Mouse (Mus musculus): ENCODE measurements around the gene Asb2. TPM values are rescaled to one million over a fixed set of nuclear protein-coding genes. Genes with fewer than 3 reads are reported as not detected.

The Asb2 gene
- total and polyA plus RNA-seq, 2 experiments from 2014 or later, result 1.5 to 1.6 TPM

GRCm38 (mm10) chr12:103310744-103311267 is 45.0 kb downstream of the Asb2 start, which contains the start of gene Fam181a:
TSS of gene Fam181a (plus strand) at chr12:103310975.
- DNase-seq (no peak), ATAC-seq (no peak)
- 85% methylated on average over 2 of the region's 2 CpGs for WGBS
- Histone ChIP-seq H3K9me3 (ENCODE audit: low read length) (no peaks in the 10 kb centered on the region), H3K4me3 (ENCODE audit: low read depth, low read length) (no peak within 1 kb of the TSS), H3K36me3 (ENCODE audit: insufficient read depth) (no peaks in the 10 kb centered on the region), H3K9ac (no peak within 1 kb of the TSS), H3K27me3 (ENCODE audit: insufficient read depth, low read length) (no peaks in the 10 kb centered on the region), H3K27ac (ENCODE audit: low read depth, low read length) (no peak within 1 kb of the TSS), H3K4me1 (ENCODE audit: insufficient read depth) (peaks cover 11% of the 10 kb centered on the region; the same call in 1 of the 2 replicates), H3K4me2 (ENCODE audit: low read depth) (no peak within 1 kb of the TSS)
- TF ChIP-seq CTCF (IDR thresholded peaks at IDR 0.05; ENCODE audit: low read depth), result no peak

GRCm38 (mm10) chr12:103306720-103307119 is 49.1 kb downstream of the Asb2 start:
- peak; percentile 65 for DNase-seq
- 23% methylated on average over 3 of the region's 3 CpGs for WGBS
- Histone ChIP-seq H3K9ac (no peak overlapping the region), H3K36me3 (ENCODE audit: insufficient read depth) (no peaks in the 10 kb centered on the region), H3K4me1 (ENCODE audit: insufficient read depth) (no peaks in the 10 kb centered on the region), H3K4me3 (ENCODE audit: low read depth, low read length) (no peak overlapping the region), H3K27ac (ENCODE audit: low read depth, low read length) (no peak overlapping the region), H3K9me3 (ENCODE audit: low read length) (no peaks in the 10 kb centered on the region), H3K4me2 (ENCODE audit: low read depth) (no peak overlapping the region), H3K27me3 (ENCODE audit: insufficient read depth, low read length) (no peaks in the 10 kb centered on the region)
- ATAC-seq, result peak; percentile 45; the same call in 1 of the 2 replicates
- TF ChIP-seq CTCF (IDR thresholded peaks at IDR 0.05; ENCODE audit: low read depth), result peak; percentile 71

- H3K4me1 ChIP-seq (ENCODE audit: insufficient read depth), result no peaks in the 10 kb centered on the region
- no peak overlapping the region for H3K4me2 ChIP-seq (ENCODE audit: low read depth)
- ATAC-seq (peak; percentile 71), DNase-seq (peak; percentile 22)
- no peaks in the 10 kb centered on the region for H3K9me3 ChIP-seq (ENCODE audit: low read length)
- TF ChIP-seq CTCF (IDR thresholded peaks at IDR 0.05; ENCODE audit: low read depth), result peak; percentile 54
- no peak overlapping the region for H3K27ac ChIP-seq (ENCODE audit: low read depth, low read length)
- H3K9ac ChIP-seq, result no peak overlapping the region
- WGBS, result 34% methylated on average over 2 of the region's 2 CpGs
- no peaks in the 10 kb centered on the region for H3K27me3 ChIP-seq (ENCODE audit: insufficient read depth, low read length)
- no peaks in the 10 kb centered on the region for H3K36me3 ChIP-seq (ENCODE audit: insufficient read depth)
- no peak overlapping the region for H3K4me3 ChIP-seq (ENCODE audit: low read depth, low read length)
These were observed 49.6 kb downstream of the Asb2 start for GRCm38 (mm10) chr12:103306224-103306623.

GRCm38 (mm10) chr12:103302960-103303359 is 52.8 kb downstream of the Asb2 start:
- H3K27ac ChIP-seq (ENCODE audit: low read depth, low read length), result no peak overlapping the region
- no peaks in the 10 kb centered on the region for H3K4me1 ChIP-seq (ENCODE audit: insufficient read depth)
- H3K4me3 ChIP-seq (ENCODE audit: low read depth, low read length), result no peak overlapping the region
- ATAC-seq, result no peak
- no peak overlapping the region for H3K4me2 ChIP-seq (ENCODE audit: low read depth)
- H3K27me3 ChIP-seq (ENCODE audit: insufficient read depth, low read length), result no peaks in the 10 kb centered on the region
- no peaks in the 10 kb centered on the region for H3K9me3 ChIP-seq (ENCODE audit: low read length)
- no peak overlapping the region for H3K9ac ChIP-seq
- no peak for TF ChIP-seq CTCF (IDR thresholded peaks at IDR 0.05; ENCODE audit: low read depth)
- DNase-seq, result no peak
- H3K36me3 ChIP-seq (ENCODE audit: insufficient read depth), result no peaks in the 10 kb centered on the region
- WGBS, result 98% methylated on average over 1 of the region's 1 CpGs

GRCm38 (mm10) chr12:103301645-103302044 is 54.2 kb downstream of the Asb2 start:
- 45% methylated on average over 2 of the region's 2 CpGs for WGBS
- peak; percentile 90 for TF ChIP-seq CTCF (IDR thresholded peaks at IDR 0.05; ENCODE audit: low read depth)

GRCm38 (mm10) chr12:103300493-103300892 is 55.3 kb downstream of the Asb2 start:
- Histone ChIP-seq H3K9me3 (ENCODE audit: low read length) (no peaks in the 10 kb centered on the region), H3K4me2 (ENCODE audit: low read depth) (no peak overlapping the region), H3K27me3 (ENCODE audit: insufficient read depth, low read length) (no peaks in the 10 kb centered on the region), H3K4me3 (ENCODE audit: low read depth, low read length) (no peak overlapping the region), H3K36me3 (ENCODE audit: insufficient read depth) (no peaks in the 10 kb centered on the region), H3K27ac (ENCODE audit: low read depth, low read length) (no peak overlapping the region), H3K4me1 (ENCODE audit: insufficient read depth) (no peaks in the 10 kb centered on the region), H3K9ac (no peak overlapping the region)
- DNase-seq (no peak), ATAC-seq (no peak)
- 84% methylated on average over 9 of the region's 9 CpGs for WGBS
- no peak for TF ChIP-seq CTCF (IDR thresholded peaks at IDR 0.05; ENCODE audit: low read depth)

More at GRCm38 (mm10) chr12:103301645-103302044, 54.2 kb downstream of the Asb2 start:
- no peaks in the 10 kb centered on the region for H3K9me3 ChIP-seq (ENCODE audit: low read length)
- H3K4me3 ChIP-seq (ENCODE audit: low read depth, low read length), result no peak overlapping the region
- H3K4me2 ChIP-seq (ENCODE audit: low read depth), result no peak overlapping the region
- H3K4me1 ChIP-seq (ENCODE audit: insufficient read depth), result no peaks in the 10 kb centered on the region
- no peaks in the 10 kb centered on the region for H3K36me3 ChIP-seq (ENCODE audit: insufficient read depth)
- no peak overlapping the region for H3K27ac ChIP-seq (ENCODE audit: low read depth, low read length)
- no peaks in the 10 kb centered on the region for H3K27me3 ChIP-seq (ENCODE audit: insufficient read depth, low read length)
- peak; percentile 29; the same call in 1 of the 2 replicates for ATAC-seq
- H3K9ac ChIP-seq, result no peak overlapping the region
- DNase-seq, result peak; percentile 75

GRCm38 (mm10) chr12:103296292-103296691 is 59.5 kb downstream of the Asb2 start:
- WGBS, result 7% methylated on average over 4 of the region's 4 CpGs
- Histone ChIP-seq H3K27ac (ENCODE audit: low read depth, low read length) (no peak overlapping the region), H3K4me2 (ENCODE audit: low read depth) (no peak overlapping the region), H3K36me3 (ENCODE audit: insufficient read depth) (no peaks in the 10 kb centered on the region), H3K27me3 (ENCODE audit: insufficient read depth, low read length) (no peaks in the 10 kb centered on the region), H3K9ac (no peak overlapping the region), H3K4me1 (ENCODE audit: insufficient read depth) (no peaks in the 10 kb centered on the region), H3K9me3 (ENCODE audit: low read length) (no peaks in the 10 kb centered on the region), H3K4me3 (ENCODE audit: low read depth, low read length) (no peak overlapping the region)
- peak; percentile 45 for ATAC-seq
- no peak for TF ChIP-seq CTCF (IDR thresholded peaks at IDR 0.05; ENCODE audit: low read depth)
- peak; percentile 8 for DNase-seq

Data from forebrain, postnatal 0 days (tissue).